Mouse (Mus musculus) hindbrain, embryonic 16.5 days (tissue): Measurements from ENCODE around the gene Snx33. TPM values are rescaled to one million over a fixed set of nuclear protein-coding genes. Genes with fewer than 3 reads are reported as not detected.
"Not testable (repeated sequence)": the region's sequence is repeated elsewhere in the genome, so short reads cannot be mapped to it uniquely, and the experiment has no call there.

Experiments used
- ATAC-seq: fragments of 200-750 bp; cut with Nextera tagmentation; 2 replicates; pipeline ENCODE4 v1.8.0; 2017; ENCODE audit warnings: moderate TSS enrichment, moderate library complexity
- H3K27ac ChIP-seq: fragments of 300-500 bp; sonication (generic); 2 replicates; pipeline ENCODE4 v1.5.1; 2014; ENCODE audit warnings: low read depth, mild to moderate bottlenecking, control low read depth, low read length, moderate library complexity
- H3K27me3 ChIP-seq: fragments of 300-500 bp; sonication (generic); replicated peaks from 2 replicates; pipeline ENCODE4 v1.6.1; 2014; ENCODE audit warnings: low read length; ENCODE audit not compliant: control insufficient read depth, insufficient read depth
- H3K36me3 ChIP-seq: fragments of 300-500 bp; sonication (generic); 2 replicates; pipeline ENCODE4 v1.6.1; 2014; ENCODE audit warnings: mild to moderate bottlenecking, low read length, moderate library complexity, mixed read lengths; ENCODE audit not compliant: control insufficient read depth, insufficient read depth
- H3K4me1 ChIP-seq: fragments of 300-500 bp; sonication (generic); 2 replicates; pipeline ENCODE4 v1.6.1; 2014; ENCODE audit warnings: low read depth, low read length; ENCODE audit not compliant: control insufficient read depth, insufficient read depth
- H3K4me2 ChIP-seq: fragments of 300-500 bp; sonication (generic); 2 replicates; pipeline ENCODE4 v1.6.1; 2014; ENCODE audit warnings: mild to moderate bottlenecking, low read length, control low read depth, moderate library complexity
- H3K4me3 ChIP-seq: fragments of 300-500 bp; sonication (generic); 2 replicates; pipeline ENCODE4 v1.5.1; 2014; ENCODE audit warnings: mild to moderate bottlenecking, low read length, control low read depth, moderate library complexity
- H3K9ac ChIP-seq: fragments of 300-500 bp; sonication (generic); 2 replicates; pipeline ENCODE4 v1.6.1; 2014; ENCODE audit warnings: low read depth, mild to moderate bottlenecking, control low read depth, low read length, moderate library complexity
- H3K9me3 ChIP-seq: fragments of 300-500 bp; sonication (generic); 2 replicates; pipeline ENCODE4 v1.6.1; 2014; ENCODE audit warnings: mild to moderate bottlenecking, low read length, moderate library complexity; ENCODE audit not compliant: control insufficient read depth
- WGBS: fragments of 180-500 bp; shearing (Covaris S2); extraction: QIAGEN DNeasy Blood & Tissue Kit; methylation state at CpG from one replicate; pipeline ENCODE4 v1.1.7; 2014; 5-methylcytosine and 5-hydroxymethylcytosine counted together
- polyA plus RNA-seq: library from polyadenylated mRNA; unstranded; fragments of >200 nt; fragmentation: Nextera tagmentation; extraction: Ambion mirVana; gene quantifications from 2 replicates; pipeline ENCODE4 v1.2.1, GENCODE M21; 2015

Gene Snx33
- polyA plus RNA-seq, 1 experiment from 2014 or later: 3.0 TPM

GRCm38 (mm10) chr9:56950414-56951400, 22.5 kb upstream of the Snx33 start, which contains the start of gene Snupn:
Gene Snupn, plus strand, starts transcription at chr9:56950878.
- under 1% methylated on average over 50 of the region's 50 CpGs for WGBS
- H3K9ac ChIP-seq: peak within 1 kb of the TSS; percentile 83

GRCm38 (mm10) chr9:56949767-56950166, 21.6 kb upstream of the Snx33 start:
- ATAC-seq: no peak
- Histone ChIP-seq H3K27me3 (no peaks in the 10 kb centered on the region), H3K4me3 (peak overlapping the region; percentile 34), H3K9ac (peak overlapping the region; percentile 19), H3K4me1 (peaks cover 10% of the 10 kb centered on the region), H3K27ac (0 out of 2 replicates have a peak overlapping the region, but pooled peaks have one; percentile 4), H3K4me2 (peak overlapping the region; percentile 61), H3K36me3 (no peaks in the 10 kb centered on the region), H3K9me3 (no peaks in the 10 kb centered on the region)
- WGBS: 35% methylated on average over 13 of the region's 13 CpGs

More at GRCm38 (mm10) chr9:56950414-56951400, 22.5 kb upstream of the Snx33 start, which contains the start of gene Snupn:
- Histone ChIP-seq H3K27me3 (no peaks in the 10 kb centered on the region), H3K27ac (peak within 1 kb of the TSS; percentile 87), H3K9me3 (no peaks in the 10 kb centered on the region), H3K36me3 (no peaks in the 10 kb centered on the region), H3K4me1 (peaks cover 10% of the 10 kb centered on the region), H3K4me2 (peak within 1 kb of the TSS; percentile 92), H3K4me3 (peak within 1 kb of the TSS; percentile 71)
- peak; percentile 100 for ATAC-seq

- 85% methylated on average over 5 of the region's 5 CpGs for WGBS
- H3K27ac ChIP-seq: not testable (repeated sequence)
Observed at GRCm38 (mm10) chr9:56948699-56949098, 20.5 kb upstream of the Snx33 start.

GRCm38 (mm10) chr9:56947481-56947880, 19.3 kb upstream of the Snx33 start:
- not testable (repeated sequence) for H3K9me3 ChIP-seq, H3K4me3 ChIP-seq, H3K27me3 ChIP-seq, H3K27ac ChIP-seq, H3K9ac ChIP-seq, H3K36me3 ChIP-seq, H3K4me1 ChIP-seq, H3K4me2 ChIP-seq, ATAC-seq
- 26% methylated on average over 3 of the region's 3 CpGs for WGBS

More at GRCm38 (mm10) chr9:56948699-56949098, 20.5 kb upstream of the Snx33 start:
- H3K4me3 ChIP-seq, H3K9ac ChIP-seq, ATAC-seq, H3K4me2 ChIP-seq, H3K36me3 ChIP-seq, H3K4me1 ChIP-seq, H3K27me3 ChIP-seq, H3K9me3 ChIP-seq: not testable (repeated sequence)

- no peaks in the 10 kb centered on the region for H3K27me3 ChIP-seq
- no peaks in the 10 kb centered on the region for H3K9me3 ChIP-seq
- peaks cover 15% of the 10 kb centered on the region for H3K4me1 ChIP-seq
- ATAC-seq: no peak
- H3K27ac ChIP-seq: peak overlapping the region; percentile 91
- peak overlapping the region; percentile 71 for H3K4me3 ChIP-seq
- H3K9ac ChIP-seq: peak overlapping the region; percentile 81
- peak overlapping the region; percentile 74 for H3K4me2 ChIP-seq
- no peaks in the 10 kb centered on the region for H3K36me3 ChIP-seq
- 6% methylated on average over 7 of the region's 7 CpGs for WGBS
Observed at GRCm38 (mm10) chr9:56938374-56938773, 10.2 kb upstream of the Snx33 start.

- peak; percentile 97 for ATAC-seq
- Histone ChIP-seq H3K27ac (peak within 1 kb of the TSS; percentile 91), H3K4me2 (peak within 1 kb of the TSS; percentile 74), H3K9me3 (no peaks in the 10 kb centered on the region), H3K36me3 (no peaks in the 10 kb centered on the region), H3K9ac (peak within 1 kb of the TSS; percentile 81), H3K27me3 (no peaks in the 10 kb centered on the region), H3K4me1 (peaks cover 15% of the 10 kb centered on the region), H3K4me3 (peak within 1 kb of the TSS; percentile 71)
- under 1% methylated on average over 68 of the region's 73 CpGs for WGBS
Observed at GRCm38 (mm10) chr9:56937223-56938160, 9.3 kb upstream of the Snx33 start, which contains the start of gene Imp3. Gene Imp3, plus strand, starts transcription at chr9:56937475.

GRCm38 (mm10) chr9:56936861-56937222, 8.7 kb upstream of the Snx33 start:
- Histone ChIP-seq H3K9me3 (no peaks in the 10 kb centered on the region), H3K4me3 (peak overlapping the region; percentile 71), H3K9ac (0 out of 2 replicates have a peak overlapping the region, but pooled peaks have one; percentile 27), H3K4me1 (peaks cover 15% of the 10 kb centered on the region), H3K27ac (no peak overlapping the region), H3K4me2 (peak overlapping the region; percentile 63), H3K36me3 (no peaks in the 10 kb centered on the region), H3K27me3 (no peaks in the 10 kb centered on the region)
- ATAC-seq: 0 out of 2 replicates have a peak, but pooled peaks have one; percentile 1
- 21% methylated on average over 6 of the region's 6 CpGs for WGBS

- Histone ChIP-seq H3K27me3 (peaks cover 2% of the 10 kb centered on the region; the same call in 1 of the 2 replicates), H3K9ac (no peak overlapping the region), H3K36me3 (no peaks in the 10 kb centered on the region), H3K27ac (no peak overlapping the region), H3K4me2 (no peak overlapping the region), H3K4me3 (no peak overlapping the region), H3K4me1 (peaks cover 14% of the 10 kb centered on the region), H3K9me3 (no peaks in the 10 kb centered on the region)
- 87% methylated on average over 1 of the region's 1 CpGs for WGBS
- no peak for ATAC-seq
Observed at GRCm38 (mm10) chr9:56930556-56930955, 2.4 kb upstream of the Snx33 start.
